Mouse (Mus musculus) C2C12 (cell line): ENCODE measurements around the gene Pdlim5. TPM values are rescaled to one million over a fixed set of nuclear protein-coding genes. Genes with fewer than 3 reads are reported as not detected.

Experiments used
- H3K27me3 ChIP-seq: one replicate; pipeline ENCODE4 v1.6.1; 2011; ENCODE audit not compliant: control insufficient read depth, insufficient read depth, insufficient read length
- H3K36me3 ChIP-seq: one replicate; pipeline ENCODE4 v1.6.1; 2011; ENCODE audit not compliant: control insufficient read depth, insufficient read depth
- H3K4me3 ChIP-seq: one replicate; pipeline ENCODE4 v1.5.1; 2011; ENCODE audit warnings: mild to moderate bottlenecking, control low read depth; ENCODE audit not compliant: poor library complexity, insufficient read depth, severe bottlenecking
- H3K79me2 ChIP-seq: one replicate; pipeline ENCODE4 v1.6.1; 2011; ENCODE audit not compliant: control insufficient read depth, insufficient read depth
- H3K79me3 ChIP-seq: one replicate; pipeline ENCODE4 v1.6.1; 2011; ENCODE audit warnings: low read depth, control low read depth
- H3ac ChIP-seq: one replicate; pipeline ENCODE3; 2011; ENCODE audit warnings: low read depth; ENCODE audit not compliant: control insufficient read depth, insufficient read length
- CEBPB ChIP-seq: IDR thresholded peaks from one replicate; pipeline ENCODE4 v1.6.1; 2011; ENCODE audit warnings: low read depth, mild to moderate bottlenecking, control low read depth, moderate library complexity
- CTCF ChIP-seq: IDR thresholded peaks from one replicate; pipeline ENCODE4 v1.5.1; 2011; ENCODE audit not compliant: control insufficient read depth, insufficient read depth, insufficient read length
- FOSL1 ChIP-seq: IDR thresholded peaks from one replicate; pipeline ENCODE4 v1.8.0; 2011; ENCODE audit warnings: mild to moderate bottlenecking, low read length; ENCODE audit not compliant: poor library complexity, insufficient read depth, severe bottlenecking
- MAX ChIP-seq: IDR thresholded peaks from one replicate; pipeline ENCODE4 v1.6.1; 2011; ENCODE audit warnings: mild to moderate bottlenecking, control low read depth
- MYOD1 ChIP-seq: IDR thresholded peaks from one replicate; pipeline ENCODE4 v1.6.1; 2011; ENCODE audit warnings: low read depth; ENCODE audit not compliant: control insufficient read depth, insufficient read length
- MYOG ChIP-seq: IDR thresholded peaks from one replicate; pipeline ENCODE4 v1.6.1; 2011; ENCODE audit not compliant: control insufficient read depth, insufficient read length; ENCODE audit errors: extremely low read depth
- USF1 ChIP-seq: IDR thresholded peaks from one replicate; pipeline ENCODE4 v1.6.1; 2011; ENCODE audit warnings: low read depth, mild to moderate bottlenecking, control low read depth, moderate library complexity
- polyA plus RNA-seq: library from polyadenylated mRNA; unstranded; fragments of >200 nt; fragmentation: generic; extraction: Trizol; gene quantifications from one replicate; pipeline ENCODE4 v1.2.1, GENCODE M21; 2012; ENCODE audit warnings: missing spikeins

Pdlim5 gene
- polyA plus RNA-seq, 1 experiment, result 40.0 TPM

- TF ChIP-seq USF1 (no peak), CEBPB (no peak), FOSL1 (no peak), CTCF (no peak), MYOG (no peak), MYOD1 (no peak), MAX (no peak)
- H3K79me3 ChIP-seq, result peaks cover 45% of the 10 kb centered on the region
- H3ac ChIP-seq, result peak overlapping the region; percentile 80
- peak overlapping the region; percentile 82 for H3K4me3 ChIP-seq
- peaks cover 30% of the 10 kb centered on the region for H3K36me3 ChIP-seq
- peaks cover 63% of the 10 kb centered on the region for H3K79me2 ChIP-seq
- no peaks in the 10 kb centered on the region for H3K27me3 ChIP-seq
Measured at GRCm38 (mm10) chr3:142394000-142394411, 1.5 kb downstream of the Pdlim5 start.

- no peaks in the 10 kb centered on the region for H3K27me3 ChIP-seq
- peaks cover 40% of the 10 kb centered on the region for H3K36me3 ChIP-seq
- peaks cover 87% of the 10 kb centered on the region for H3K79me2 ChIP-seq
- peaks cover 55% of the 10 kb centered on the region for H3K79me3 ChIP-seq
- H3ac ChIP-seq, result no peak overlapping the region
- TF ChIP-seq CTCF (no peak), MYOD1 (no peak), MAX (no peak), FOSL1 (no peak), CEBPB (no peak), USF1 (no peak), MYOG (no peak)
- no peak overlapping the region for H3K4me3 ChIP-seq
Measured at GRCm38 (mm10) chr3:142391531-142391930, 4.0 kb downstream of the Pdlim5 start.

GRCm38 (mm10) chr3:142390288-142390687, 5.2 kb downstream of the Pdlim5 start:
- Histone ChIP-seq H3ac (no peak overlapping the region), H3K36me3 (peaks cover 51% of the 10 kb centered on the region), H3K27me3 (no peaks in the 10 kb centered on the region), H3K4me3 (no peak overlapping the region), H3K79me3 (peaks cover 61% of the 10 kb centered on the region), H3K79me2 (peaks cover 98% of the 10 kb centered on the region)
- TF ChIP-seq CTCF (no peak), USF1 (no peak), CEBPB (no peak), MAX (no peak), FOSL1 (no peak), MYOG (no peak), MYOD1 (no peak)

GRCm38 (mm10) chr3:142388189-142388588, 7.3 kb downstream of the Pdlim5 start:
- H3K36me3 ChIP-seq, result peaks cover 69% of the 10 kb centered on the region
- peaks cover 98% of the 10 kb centered on the region for H3K79me2 ChIP-seq
- no peaks in the 10 kb centered on the region for H3K27me3 ChIP-seq
- H3K79me3 ChIP-seq, result peaks cover 53% of the 10 kb centered on the region
- H3K4me3 ChIP-seq, result no peak overlapping the region
- no peak for TF ChIP-seq CEBPB
- TF ChIP-seq CTCF, result no peak
- TF ChIP-seq USF1, result no peak
- no peak for TF ChIP-seq MAX
- TF ChIP-seq FOSL1, result no peak
- no peak for TF ChIP-seq MYOG
- TF ChIP-seq MYOD1, result no peak
- H3ac ChIP-seq, result no peak overlapping the region

GRCm38 (mm10) chr3:142386505-142386904, 9.0 kb downstream of the Pdlim5 start:
- Histone ChIP-seq H3K4me3 (no peak overlapping the region), H3ac (no peak overlapping the region), H3K27me3 (no peaks in the 10 kb centered on the region), H3K36me3 (peaks cover 79% of the 10 kb centered on the region), H3K79me3 (peaks cover 47% of the 10 kb centered on the region), H3K79me2 (peaks cover 98% of the 10 kb centered on the region)
- TF ChIP-seq CEBPB (no peak), FOSL1 (no peak), MYOD1 (no peak), MAX (no peak), MYOG (no peak), USF1 (no peak), CTCF (no peak)

- Histone ChIP-seq H3K27me3 (no peaks in the 10 kb centered on the region), H3K79me3 (peaks cover 43% of the 10 kb centered on the region), H3K36me3 (peaks cover 73% of the 10 kb centered on the region), H3ac (no peak overlapping the region), H3K4me3 (no peak overlapping the region), H3K79me2 (peaks cover 98% of the 10 kb centered on the region)
- TF ChIP-seq MYOG (no peak), FOSL1 (no peak), MAX (no peak), CEBPB (no peak), CTCF (no peak), USF1 (no peak), MYOD1 (no peak)
Measured at GRCm38 (mm10) chr3:142385690-142386089, 9.8 kb downstream of the Pdlim5 start.
